Mouse (Mus musculus) cerebellum, postnatal 4 days (tissue): ENCODE measurements at regions not wholly inside any gene's neighbourhood (a gene's known extent, or its start where the extent isn't known, plus 50 kb on each side); places are given as distances from the start of the nearest gene placed in this dataset.

Experiments
- DNase-seq, 2 experiments: peaks; one replicate each; pipeline ENCODE4 v3.0.0; 2022; ENCODE audit warnings: low spot score in 2 of 2, mixed read lengths in 1 of 2

DNA sequence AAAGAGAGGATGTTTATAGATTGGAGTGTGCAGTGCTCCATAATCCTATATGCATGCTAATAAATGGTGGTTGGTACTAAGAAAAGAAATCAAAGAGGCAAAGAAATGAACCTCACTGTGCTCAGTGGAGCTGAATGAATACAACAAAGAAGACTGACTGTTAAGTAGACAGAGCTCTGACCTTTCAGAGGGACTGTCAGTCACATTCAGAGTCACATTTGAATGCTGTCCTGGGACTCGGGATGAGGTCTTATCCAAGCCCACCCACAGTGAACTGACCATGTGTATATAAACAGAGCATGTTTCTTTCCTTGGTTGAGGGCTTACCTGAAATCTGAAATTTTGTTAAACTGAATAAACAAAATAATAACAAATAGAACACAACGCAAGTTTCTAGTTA lies 1473.3 kb downstream of the Cdh8 start:
- DNase-seq: no peak

DNA sequence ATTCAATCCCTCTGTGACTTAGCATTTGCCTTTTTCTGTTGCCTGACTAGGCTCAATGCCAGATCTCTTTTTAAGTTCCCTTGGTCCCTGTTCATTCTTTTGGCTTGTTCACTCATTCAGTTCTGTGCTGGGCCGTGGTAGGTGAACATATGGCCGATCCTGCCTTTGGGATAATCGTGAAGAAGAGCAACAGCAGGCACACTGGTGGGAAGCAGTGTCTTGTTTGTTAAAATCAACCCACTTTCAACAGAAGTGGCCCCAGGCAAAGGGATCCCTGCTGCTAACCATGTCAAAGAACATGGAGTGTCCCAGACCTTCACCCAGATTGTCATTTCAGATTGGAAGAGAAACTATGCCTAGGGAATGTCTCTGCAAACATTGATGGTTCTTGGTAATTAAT lies 1479.4 kb downstream of the Cdh8 start:
- peak in 1 of 2 experiments; percentile 32 for DNase-seq
